Mouse (Mus musculus): ENCODE data around the gene Pick1. TPM values are rescaled to one million over a fixed set of nuclear protein-coding genes. Genes with fewer than 3 reads are reported as not detected.

The Pick1 gene
- polyA plus RNA-seq, 1 experiment = 76.8 TPM

- Histone ChIP-seq H3K4me1 (ENCODE audit: control insufficient read depth, insufficient read depth, low read length) (no peaks in the 10 kb centered on the region; the same call in 1 of the 2 replicates), H3K27ac (ENCODE audit: control insufficient read depth, insufficient read depth, low read depth, low read length) (no peak overlapping the region), H3K36me3 (ENCODE audit: control insufficient read depth, insufficient read depth, low read length) (no peaks in the 10 kb centered on the region), H3K4me3 (ENCODE audit: control insufficient read depth, low read depth, low read length) (no peak overlapping the region), H3K27me3 (ENCODE audit: control insufficient read depth, insufficient read depth, low read length) (no peaks in the 10 kb centered on the region)
- TF ChIP-seq CTCF (IDR thresholded peaks at IDR 0.05; ENCODE audit: control insufficient read depth, insufficient read depth, insufficient replicate concordance, low read depth, low read length) = no peak
- no peak for TF ChIP-seq POLR2A (IDR thresholded peaks at IDR 0.05; ENCODE audit: control insufficient read depth, low read depth, low read length)
These were observed 34.0 kb upstream of the Pick1 start for GRCm38 (mm10) chr15:79194946-79195345.

GRCm38 (mm10) chr15:79195492-79195891, 33.5 kb upstream of the Pick1 start:
- Histone ChIP-seq H3K27ac (ENCODE audit: control insufficient read depth, insufficient read depth, low read depth, low read length) (no peak overlapping the region), H3K27me3 (ENCODE audit: control insufficient read depth, insufficient read depth, low read length) (no peaks in the 10 kb centered on the region), H3K4me3 (ENCODE audit: control insufficient read depth, low read depth, low read length) (no peak overlapping the region), H3K36me3 (ENCODE audit: control insufficient read depth, insufficient read depth, low read length) (no peaks in the 10 kb centered on the region), H3K4me1 (ENCODE audit: control insufficient read depth, insufficient read depth, low read length) (no peaks in the 10 kb centered on the region; the same call in 1 of the 2 replicates)
- TF ChIP-seq CTCF (IDR thresholded peaks at IDR 0.05; ENCODE audit: control insufficient read depth, insufficient read depth, insufficient replicate concordance, low read depth, low read length) = no peak
- TF ChIP-seq POLR2A (IDR thresholded peaks at IDR 0.05; ENCODE audit: control insufficient read depth, low read depth, low read length) = no peak

GRCm38 (mm10) chr15:79199390-79199976, 29.5 kb upstream of the Pick1 start:
- Histone ChIP-seq H3K36me3 (ENCODE audit: control insufficient read depth, insufficient read depth, low read length) (no peaks in the 10 kb centered on the region), H3K4me1 (ENCODE audit: control insufficient read depth, insufficient read depth, low read length) (no peaks in the 10 kb centered on the region), H3K4me3 (ENCODE audit: control insufficient read depth, low read depth, low read length) (no peak overlapping the region), H3K27ac (ENCODE audit: control insufficient read depth, insufficient read depth, low read depth, low read length) (no peak overlapping the region), H3K27me3 (ENCODE audit: control insufficient read depth, insufficient read depth, low read length) (no peaks in the 10 kb centered on the region)
- TF ChIP-seq CTCF (IDR thresholded peaks at IDR 0.05; ENCODE audit: control insufficient read depth, insufficient read depth, insufficient replicate concordance, low read depth, low read length) = no peak

GRCm38 (mm10) chr15:79201491-79202150, 27.4 kb upstream of the Pick1 start:
- H3K4me1 ChIP-seq (ENCODE audit: control insufficient read depth, insufficient read depth, low read length) = no peaks in the 10 kb centered on the region
- no peak for TF ChIP-seq POLR2A (IDR thresholded peaks at IDR 0.05; ENCODE audit: control insufficient read depth, low read depth, low read length)
- no peak for TF ChIP-seq CTCF (IDR thresholded peaks at IDR 0.05; ENCODE audit: control insufficient read depth, insufficient read depth, insufficient replicate concordance, low read depth, low read length)
- no peaks in the 10 kb centered on the region for H3K36me3 ChIP-seq (ENCODE audit: control insufficient read depth, insufficient read depth, low read length)
- H3K4me3 ChIP-seq (ENCODE audit: control insufficient read depth, low read depth, low read length) = no peak overlapping the region
- H3K27me3 ChIP-seq (ENCODE audit: control insufficient read depth, insufficient read depth, low read length) = no peaks in the 10 kb centered on the region
- no peak overlapping the region for H3K27ac ChIP-seq (ENCODE audit: control insufficient read depth, insufficient read depth, low read depth, low read length)

GRCm38 (mm10) chr15:79202575-79202974, 26.4 kb upstream of the Pick1 start:
- Histone ChIP-seq H3K4me3 (ENCODE audit: control insufficient read depth, low read depth, low read length) (no peak overlapping the region), H3K27me3 (ENCODE audit: control insufficient read depth, insufficient read depth, low read length) (no peaks in the 10 kb centered on the region), H3K36me3 (ENCODE audit: control insufficient read depth, insufficient read depth, low read length) (no peaks in the 10 kb centered on the region), H3K27ac (ENCODE audit: control insufficient read depth, insufficient read depth, low read depth, low read length) (no peak overlapping the region), H3K4me1 (ENCODE audit: control insufficient read depth, insufficient read depth, low read length) (no peaks in the 10 kb centered on the region)
- TF ChIP-seq POLR2A (IDR thresholded peaks at IDR 0.05; ENCODE audit: control insufficient read depth, low read depth, low read length) (no peak), CTCF (IDR thresholded peaks at IDR 0.05; ENCODE audit: control insufficient read depth, insufficient read depth, insufficient replicate concordance, low read depth, low read length) (no peak)

GRCm38 (mm10) chr15:79208211-79208610, 20.8 kb upstream of the Pick1 start:
- H3K36me3 ChIP-seq (ENCODE audit: control insufficient read depth, insufficient read depth, low read length) = no peaks in the 10 kb centered on the region
- H3K27me3 ChIP-seq (ENCODE audit: control insufficient read depth, insufficient read depth, low read length) = no peaks in the 10 kb centered on the region
- TF ChIP-seq POLR2A (IDR thresholded peaks at IDR 0.05; ENCODE audit: control insufficient read depth, low read depth, low read length) (no peak), CTCF (IDR thresholded peaks at IDR 0.05; ENCODE audit: control insufficient read depth, insufficient read depth, insufficient replicate concordance, low read depth, low read length) (no peak)
- no peak overlapping the region for H3K27ac ChIP-seq (ENCODE audit: control insufficient read depth, insufficient read depth, low read depth, low read length)
- no peak overlapping the region for H3K4me3 ChIP-seq (ENCODE audit: control insufficient read depth, low read depth, low read length)
- peaks cover 9% of the 10 kb centered on the region for H3K4me1 ChIP-seq (ENCODE audit: control insufficient read depth, insufficient read depth, low read length)

GRCm38 (mm10) chr15:79208758-79209439, 20.1 kb upstream of the Pick1 start:
- H3K4me1 ChIP-seq (ENCODE audit: control insufficient read depth, insufficient read depth, low read length) = peaks cover 14% of the 10 kb centered on the region
- peak overlapping the region; percentile 43 for H3K4me3 ChIP-seq (ENCODE audit: control insufficient read depth, low read depth, low read length)
- H3K27me3 ChIP-seq (ENCODE audit: control insufficient read depth, insufficient read depth, low read length) = no peaks in the 10 kb centered on the region
- TF ChIP-seq CTCF (IDR thresholded peaks at IDR 0.05; ENCODE audit: control insufficient read depth, insufficient read depth, insufficient replicate concordance, low read depth, low read length) (no peak), POLR2A (IDR thresholded peaks at IDR 0.05; ENCODE audit: control insufficient read depth, low read depth, low read length) (no peak)
- H3K27ac ChIP-seq (ENCODE audit: control insufficient read depth, insufficient read depth, low read depth, low read length) = no peak overlapping the region
- no peaks in the 10 kb centered on the region for H3K36me3 ChIP-seq (ENCODE audit: control insufficient read depth, insufficient read depth, low read length)

All from testis, adult 2 months (tissue).